Mouse (Mus musculus): ENCODE measurements around the gene Tef.

- TF ChIP-seq POLR2A (IDR thresholded peaks at IDR 0.05; ENCODE audit: borderline replicate concordance, control insufficient read depth, low read depth, low read length) (no peak), CTCF (IDR thresholded peaks at IDR 0.05; ENCODE audit: control insufficient read depth, insufficient read depth, low read length) (no peak)
Observed at GRCm38 (mm10) chr15:81776631-81777422, 25.4 kb upstream of the Tef start.

Data from bone marrow, adult 2 months (tissue).